Mouse (Mus musculus) liver, embryonic 11.5 days (tissue): ENCODE results near the gene Reep6. TPM values are rescaled to one million over a fixed set of nuclear protein-coding genes. Genes with fewer than 3 reads are reported as not detected.
A peak's percentile ranks its signal among the peaks of the same experiment; 100 is the strongest.
"Not testable (repeated sequence)": the region's sequence is repeated elsewhere in the genome, so short reads cannot be mapped to it uniquely, and the experiment has no call there.

Experiments used
- ATAC-seq: fragments of 200-750 bp; cut with Nextera tagmentation; replicated peaks from 2 replicates; pipeline ENCODE4 v1.8.0; 2017; ENCODE audit warnings: moderate number of reproducible peaks, mild to moderate bottlenecking, moderate TSS enrichment, moderate library complexity; ENCODE audit not compliant: low FRiP score
- DNase-seq: peaks from one replicate; pipeline ENCODE4 v3.0.0-alpha.2; 2017; ENCODE audit warnings: low spot score
- H3K27ac ChIP-seq: fragments of 300-500 bp; sonication (generic); 2 replicates; pipeline ENCODE4 v1.5.1; 2014; ENCODE audit warnings: mild to moderate bottlenecking, low read depth, low read length, control low read depth
- H3K27me3 ChIP-seq: fragments of 300-500 bp; sonication (generic); replicated peaks from 2 replicates; pipeline ENCODE4 v1.6.1; 2014; ENCODE audit warnings: low read length, mixed read lengths; ENCODE audit not compliant: control insufficient read depth, insufficient read depth
- H3K36me3 ChIP-seq: fragments of 300-500 bp; sonication (generic); 2 replicates; pipeline ENCODE4 v1.6.1; 2014; ENCODE audit warnings: mild to moderate bottlenecking, low read length, moderate library complexity, mixed read lengths; ENCODE audit not compliant: control insufficient read depth, insufficient read depth
- H3K4me1 ChIP-seq: fragments of 300-500 bp; sonication (generic); replicated peaks from 2 replicates; pipeline ENCODE4 v1.6.1; 2014; ENCODE audit warnings: low read length, mixed read lengths; ENCODE audit not compliant: control insufficient read depth, insufficient read depth
- H3K4me2 ChIP-seq: fragments of 300-500 bp; sonication (generic); 2 replicates; pipeline ENCODE4 v1.6.1; 2014; ENCODE audit warnings: mild to moderate bottlenecking, control low read depth, moderate library complexity
- H3K4me3 ChIP-seq: fragments of 300-500 bp; sonication (generic); 2 replicates; pipeline ENCODE4 v1.5.1; 2014; ENCODE audit warnings: low read depth, low read length, control low read depth
- H3K9ac ChIP-seq: fragments of 300-500 bp; sonication (generic); 2 replicates; pipeline ENCODE4 v1.6.1; 2014; ENCODE audit warnings: low read depth, low read length, control low read depth
- H3K9me3 ChIP-seq: fragments of 300-500 bp; sonication (generic); 2 replicates; pipeline ENCODE4 v1.6.1; 2016; ENCODE audit warnings: low read length, inconsistent platforms, mixed read lengths; ENCODE audit not compliant: control insufficient read depth
- WGBS: fragments of 180-500 bp; shearing (Covaris S2); extraction: QIAGEN DNeasy Blood & Tissue Kit; methylation state at CpG from one replicate; pipeline ENCODE4 v1.1.7; 2014; 5-methylcytosine and 5-hydroxymethylcytosine counted together
- polyA plus RNA-seq: library from polyadenylated mRNA; unstranded; fragments of >200 nt; fragmentation: Nextera tagmentation; extraction: Ambion mirVana; gene quantifications from 2 replicates; pipeline ENCODE4 v1.2.1, GENCODE M21; 2014

Reep6 gene
- polyA plus RNA-seq, 1 experiment from 2014 or later: 76.1 TPM

DNA sequence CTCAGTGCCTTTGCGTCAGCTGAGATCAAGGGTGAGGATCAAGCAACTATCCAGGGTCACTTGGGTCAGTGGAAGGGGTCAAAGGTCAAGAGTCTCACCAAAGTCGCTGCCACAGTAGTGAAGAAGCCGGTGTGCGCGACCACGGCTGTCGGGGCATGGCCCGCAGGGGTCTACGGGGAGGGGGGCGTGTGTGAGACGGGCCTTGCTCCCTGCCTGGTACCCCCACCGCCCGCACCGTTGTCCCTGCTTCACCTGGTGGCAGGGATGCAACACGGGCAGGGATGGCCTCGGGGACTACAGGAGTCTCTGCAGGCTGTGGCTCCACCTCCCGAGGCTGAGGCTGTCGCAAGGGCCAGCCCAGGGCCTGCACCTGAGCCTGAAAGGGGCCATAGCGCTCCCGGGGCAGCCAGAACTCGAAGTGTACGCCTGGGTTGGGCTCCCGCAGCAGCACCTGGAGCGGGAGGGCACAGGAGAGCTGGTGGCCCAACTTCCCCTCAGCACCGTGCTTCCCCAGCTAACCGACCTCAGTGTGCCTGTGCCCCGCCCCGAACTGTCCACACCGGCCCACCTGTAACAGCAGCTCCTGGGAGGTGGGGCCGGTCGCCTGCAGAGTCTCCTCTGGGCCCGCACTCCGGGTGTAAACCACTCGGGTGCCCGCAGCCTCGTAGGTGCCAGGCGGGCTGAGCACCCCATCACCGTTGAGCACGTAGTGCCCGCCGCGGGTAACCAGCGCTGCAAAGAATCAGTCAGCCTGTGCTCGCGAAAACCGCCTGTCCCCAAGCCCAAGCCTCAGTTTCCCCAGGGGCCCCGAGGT, 11.9 kb downstream of the Reep6 start:
- Histone ChIP-seq H3K4me3 (peak overlapping the region; percentile 36), H3K27ac (no peak overlapping the region), H3K36me3 (no peaks in the 10 kb centered on the region), H3K4me1 (peaks cover 48% of the 10 kb centered on the region), H3K9me3 (no peaks in the 10 kb centered on the region), H3K27me3 (peaks cover 52% of the 10 kb centered on the region), H3K4me2 (peak overlapping the region; percentile 70), H3K9ac (no peak overlapping the region)
- 6% methylated on average over 47 of the region's 47 CpGs for WGBS
- ATAC-seq: no peak
- no peak for DNase-seq

DNA sequence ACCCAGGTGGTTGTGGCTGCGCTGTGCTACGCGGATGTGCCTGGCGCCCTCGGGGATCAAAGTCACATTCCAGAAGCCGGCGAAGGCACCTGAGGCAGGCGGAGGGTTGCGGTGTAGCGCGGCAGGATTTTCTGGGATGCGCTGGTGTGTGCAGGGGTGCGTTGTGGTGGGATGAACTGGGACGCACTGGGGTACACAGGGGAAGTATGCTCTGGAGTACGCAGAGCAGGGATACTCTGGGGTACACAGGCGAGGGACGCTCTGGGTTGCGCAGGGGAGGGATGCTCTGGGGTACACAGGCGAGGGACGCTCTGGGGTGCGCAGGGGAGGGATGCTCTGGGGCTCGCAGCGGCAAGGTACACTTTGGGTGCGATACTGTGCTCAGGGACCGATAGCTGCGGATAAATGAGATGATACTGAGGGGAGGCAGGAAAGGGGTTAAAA, 12.6 kb downstream of the Reep6 start:
- Histone ChIP-seq H3K36me3 (no peaks in the 10 kb centered on the region), H3K27me3 (peaks cover 56% of the 10 kb centered on the region), H3K4me1 (peaks cover 50% of the 10 kb centered on the region), H3K9ac (no peak overlapping the region), H3K27ac (no peak overlapping the region), H3K4me3 (peak overlapping the region; percentile 36), H3K4me2 (peak overlapping the region; percentile 70), H3K9me3 (no peaks in the 10 kb centered on the region)
- DNase-seq: no peak
- WGBS: 4% methylated on average over 26 of the region's 26 CpGs
- ATAC-seq: no peak

DNA sequence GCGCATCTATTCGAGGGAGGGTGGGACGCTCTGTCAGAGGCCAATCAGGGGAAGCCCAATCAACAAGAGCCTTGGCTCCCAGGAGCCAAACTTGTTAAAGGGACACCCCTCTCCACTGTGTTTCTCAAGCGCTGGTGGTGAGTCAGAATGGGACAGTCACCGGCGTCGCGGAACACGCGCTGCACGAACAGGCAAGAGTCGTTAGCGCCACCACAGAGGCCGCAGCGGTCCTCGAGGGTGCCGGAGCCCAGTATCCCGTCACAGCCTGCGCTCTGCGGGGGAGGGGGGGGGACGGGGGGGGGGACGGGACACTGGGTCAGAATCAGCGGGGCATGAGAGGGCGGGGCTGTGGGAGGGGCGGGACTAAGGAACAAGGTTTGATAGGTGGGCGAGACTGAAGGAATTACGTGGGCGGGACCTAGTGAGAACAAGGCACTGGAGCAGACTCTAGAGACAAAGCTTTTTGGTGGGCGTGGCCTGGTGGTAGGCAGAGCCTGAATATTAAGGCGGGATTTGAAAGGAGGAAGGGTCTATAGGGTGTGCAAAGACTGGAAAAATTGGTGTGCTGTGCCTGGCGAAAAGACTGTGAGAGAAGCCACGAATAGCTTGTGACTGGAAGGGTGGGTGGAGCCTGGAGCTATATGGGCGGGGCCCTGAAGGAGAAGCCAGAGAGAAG, 13.1 kb downstream of the Reep6 start:
- Histone ChIP-seq H3K9me3 (no peaks in the 10 kb centered on the region), H3K27ac (no peak overlapping the region; the same call in 1 of the 2 replicates), H3K4me2 (peak overlapping the region; percentile 70), H3K36me3 (no peaks in the 10 kb centered on the region), H3K27me3 (peaks cover 61% of the 10 kb centered on the region), H3K4me3 (peak overlapping the region; percentile 36), H3K9ac (peak overlapping the region; percentile 27), H3K4me1 (peaks cover 55% of the 10 kb centered on the region)
- WGBS: 2% methylated on average over 29 of the region's 33 CpGs
- DNase-seq: peak; percentile 72
- ATAC-seq: peak; percentile 41

DNA sequence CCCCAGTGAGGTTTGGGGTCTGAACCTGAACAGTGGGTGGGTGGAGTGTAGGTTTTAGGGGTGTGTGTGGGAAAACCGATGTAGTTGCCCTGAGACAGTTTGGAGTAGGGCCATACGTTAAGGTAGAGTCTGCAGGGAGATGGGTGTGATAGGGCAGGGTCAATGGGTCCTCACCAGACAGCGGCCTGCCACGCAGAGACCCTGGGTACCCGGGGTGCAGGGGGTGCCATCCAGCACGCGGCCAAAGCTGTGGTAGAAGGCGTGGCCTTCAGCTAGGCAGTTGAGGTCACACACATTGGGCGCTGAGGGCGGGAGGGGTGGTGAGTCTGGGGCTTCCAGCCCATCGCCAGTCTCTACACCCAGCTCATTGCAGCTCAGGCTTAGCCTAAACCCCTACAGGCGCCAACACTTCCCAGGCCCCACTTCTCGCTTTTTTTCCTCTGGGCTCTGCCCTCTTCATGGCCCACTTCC, 13.7 kb downstream of the Reep6 start:
- peak; percentile 9 for ATAC-seq
- WGBS: 18% methylated on average over 13 of the region's 13 CpGs
- Histone ChIP-seq H3K4me1 (peaks cover 58% of the 10 kb centered on the region), H3K4me3 (peak overlapping the region; percentile 36), H3K27ac (peak overlapping the region; percentile 98), H3K36me3 (no peaks in the 10 kb centered on the region), H3K9ac (peak overlapping the region; percentile 27), H3K9me3 (no peaks in the 10 kb centered on the region), H3K27me3 (peaks cover 67% of the 10 kb centered on the region), H3K4me2 (peak overlapping the region; percentile 70)
- DNase-seq: no peak

DNA sequence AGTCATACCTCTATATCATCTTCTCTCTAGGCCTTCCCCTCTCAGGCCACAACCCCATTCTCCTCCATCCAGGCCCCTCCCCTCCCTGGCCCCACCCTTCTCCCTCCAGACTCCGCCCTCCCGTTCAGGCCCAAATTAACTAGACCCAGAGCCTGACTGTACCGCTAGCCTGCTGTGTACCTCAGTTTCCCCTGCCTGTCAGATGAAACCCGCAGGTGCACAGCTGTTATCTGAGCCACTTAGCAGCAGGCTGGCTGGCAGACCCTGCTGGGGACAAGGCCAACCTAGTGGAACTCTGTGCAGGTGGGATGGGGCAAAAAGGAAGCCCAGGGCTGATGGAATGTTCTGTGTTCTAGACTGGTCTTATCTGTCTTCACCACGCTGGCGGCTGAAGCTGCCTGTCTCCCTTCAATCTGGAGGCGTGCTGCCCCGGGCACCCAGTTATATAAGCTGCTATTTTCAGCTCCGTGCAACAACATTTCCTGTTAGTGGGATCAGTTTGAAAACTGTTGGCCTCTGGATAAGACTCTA, 14.4 kb downstream of the Reep6 start:
- H3K9me3 ChIP-seq: no peaks in the 10 kb centered on the region
- H3K27me3 ChIP-seq: peaks cover 74% of the 10 kb centered on the region
- WGBS: 20% methylated on average over 9 of the region's 9 CpGs
- H3K4me1 ChIP-seq: peaks cover 58% of the 10 kb centered on the region
- H3K4me3 ChIP-seq: peak overlapping the region; percentile 36
- peak overlapping the region; percentile 70 for H3K4me2 ChIP-seq
- ATAC-seq (peak; percentile 77), DNase-seq (peak; percentile 75)
- H3K27ac ChIP-seq: peak overlapping the region; percentile 98
- H3K36me3 ChIP-seq: no peaks in the 10 kb centered on the region
- peak overlapping the region; percentile 63 for H3K9ac ChIP-seq

DNA sequence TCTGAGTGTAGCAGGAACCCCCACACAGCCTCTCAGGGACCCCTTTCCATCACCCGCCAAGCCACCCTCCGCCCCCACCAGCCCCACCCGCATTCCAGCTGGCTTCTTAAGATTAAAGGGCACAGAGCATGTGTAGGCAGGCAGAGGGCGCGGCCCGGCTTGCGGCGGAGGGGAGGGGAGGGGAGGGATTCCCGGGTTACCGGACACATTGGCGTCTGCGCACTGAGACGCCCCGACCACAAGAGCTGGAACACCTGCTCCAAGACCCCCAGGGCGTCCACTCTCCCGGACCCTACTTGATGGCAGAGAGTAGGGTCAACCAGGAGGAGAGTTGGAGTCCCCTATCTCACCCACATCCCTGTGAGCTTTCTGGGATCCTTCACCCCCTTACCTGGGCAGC, 15.4 kb downstream of the Reep6 start:
- Histone ChIP-seq H3K9me3 (no peaks in the 10 kb centered on the region), H3K4me1 (peaks cover 56% of the 10 kb centered on the region), H3K4me2 (peak overlapping the region; percentile 70), H3K9ac (peak overlapping the region; percentile 63), H3K36me3 (no peaks in the 10 kb centered on the region), H3K27ac (peak overlapping the region; percentile 98), H3K27me3 (peaks cover 84% of the 10 kb centered on the region), H3K4me3 (peak overlapping the region; percentile 36)
- DNase-seq (no peak), ATAC-seq (peak; percentile 35)
- 3% methylated on average over 16 of the region's 16 CpGs for WGBS

DNA sequence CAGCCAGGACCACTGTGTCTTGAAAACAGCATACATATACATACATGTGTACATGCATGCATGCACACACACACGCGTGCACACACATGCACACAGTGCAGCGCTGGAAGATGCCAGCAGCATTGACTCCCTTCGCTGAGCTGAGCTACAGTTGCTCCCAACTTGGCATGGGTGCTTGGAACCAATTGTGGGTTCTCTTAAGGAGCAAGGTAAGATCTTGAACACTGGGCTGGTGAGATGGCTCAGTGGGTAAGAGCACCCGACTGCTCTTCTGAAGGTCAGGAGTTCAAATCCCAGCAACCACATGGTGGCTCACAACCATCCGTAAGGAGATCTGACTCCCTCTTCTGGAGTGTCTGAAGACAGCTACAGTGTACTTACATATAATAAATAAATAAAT, 16.2 kb downstream of the Reep6 start:
- H3K4me2 ChIP-seq, H3K9me3 ChIP-seq: not testable (repeated sequence)
- 72% methylated on average over 5 of the region's 6 CpGs for WGBS

DNA sequence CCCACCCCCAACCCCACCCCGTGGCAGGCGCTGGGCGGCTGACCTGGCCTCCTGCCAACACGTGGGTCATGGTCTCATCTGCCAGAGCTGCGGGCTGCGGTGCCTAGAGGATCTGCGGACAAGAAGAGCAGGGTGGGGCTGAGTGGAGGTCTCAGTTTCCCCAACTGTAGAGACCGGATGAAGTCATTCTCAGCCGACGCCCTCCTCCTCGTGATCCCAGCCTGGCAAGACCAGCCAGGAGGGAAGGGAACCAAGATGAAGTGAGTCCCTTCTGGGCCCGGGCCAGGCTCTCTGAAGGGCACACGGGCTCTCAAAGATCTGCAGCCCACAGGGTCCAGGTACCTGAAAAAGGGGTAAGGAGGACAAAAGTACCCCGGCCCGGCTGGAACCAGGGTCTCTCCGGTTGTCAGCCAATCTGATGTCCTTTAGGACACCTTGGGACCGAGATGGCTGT, 17.8 kb downstream of the Reep6 start:
- H3K27me3 ChIP-seq: peaks cover 84% of the 10 kb centered on the region

More for the DNA sequence above, 16.2 kb downstream of the Reep6 start:
- DNase-seq, H3K36me3 ChIP-seq, H3K4me3 ChIP-seq, ATAC-seq, H3K27ac ChIP-seq, H3K9ac ChIP-seq: not testable (repeated sequence)
- H3K27me3 ChIP-seq: peaks cover 84% of the 10 kb centered on the region
- peaks cover 52% of the 10 kb centered on the region for H3K4me1 ChIP-seq

More for the DNA sequence above, 17.8 kb downstream of the Reep6 start:
- Histone ChIP-seq H3K4me3 (peak overlapping the region; percentile 49), H3K4me1 (peaks cover 48% of the 10 kb centered on the region), H3K9me3 (no peaks in the 10 kb centered on the region), H3K27ac (no peak overlapping the region), H3K9ac (no peak overlapping the region; the same call in 1 of the 2 replicates), H3K36me3 (no peaks in the 10 kb centered on the region), H3K4me2 (peak overlapping the region; percentile 85)
- 19% methylated on average over 17 of the region's 17 CpGs for WGBS
- ATAC-seq (no peak), DNase-seq (no peak)
